Mouse (Mus musculus) MEL (cell line): Measurements from ENCODE around the gene Lsm11. TPM values are rescaled to one million over a fixed set of nuclear protein-coding genes. Genes with fewer than 3 reads are reported as not detected.

ENCODE experiments used
- DNase-seq: peaks from one replicate; pipeline ENCODE4 v3.0.0; 2011; ENCODE audit warnings: low read depth, low spot score
- H3K27ac ChIP-seq: 2 replicates; pipeline ENCODE4 v1.5.1; 2012; ENCODE audit warnings: low read depth, mild to moderate bottlenecking, control low read depth, low read length, moderate library complexity; ENCODE audit not compliant: control insufficient read depth
- H3K27me3 ChIP-seq, 2 experiments: fragments of 150-350 bp in 1 of 2; sonication (generic) in 1 of 2; 2 replicates each; pipeline ENCODE4 v1.6.1; 2012; ENCODE audit warnings: low read length in 2 of 2, mild to moderate bottlenecking in 2 of 2, improper control_type of control experiment in 1 of 2, moderate library complexity in 1 of 2; ENCODE audit not compliant: insufficient read depth in 2 of 2, control insufficient read depth in 1 of 2
- H3K36me3 ChIP-seq, 2 experiments: 2 replicates each; pipeline ENCODE4 v1.6.1; 2012 to 2014; ENCODE audit warnings: low read length in 2 of 2, improper control_type of control experiment in 1 of 2, inconsistent platforms in 1 of 2, mild to moderate bottlenecking in 1 of 2; ENCODE audit not compliant: insufficient read depth in 2 of 2, control insufficient read depth in 1 of 2
- H3K4me1 ChIP-seq, 2 experiments: fragments of 150-350 bp in 1 of 2; sonication (generic) in 1 of 2; 2 replicates each; pipeline ENCODE4 v1.6.1; 2012; ENCODE audit warnings: low read length in 2 of 2, improper control_type of control experiment in 1 of 2, mild to moderate bottlenecking in 1 of 2; ENCODE audit not compliant: insufficient read depth in 2 of 2, control insufficient read depth in 1 of 2
- H3K4me3 ChIP-seq, 2 experiments: fragments of 150-350 bp in 1 of 2; sonication (generic) in 1 of 2; 2 replicates each; pipeline ENCODE4 v1.5.1; 2012; ENCODE audit warnings: low read depth in 2 of 2, low read length in 2 of 2, mild to moderate bottlenecking in 2 of 2, moderate library complexity in 2 of 2, control low read depth in 1 of 2, improper control_type of control experiment in 1 of 2; ENCODE audit not compliant: control insufficient read depth in 1 of 2, insufficient read depth in 1 of 2
- H3K79me2 ChIP-seq: 2 replicates; pipeline ENCODE4 v1.6.1; 2012; ENCODE audit warnings: mild to moderate bottlenecking, low read length, moderate library complexity; ENCODE audit not compliant: control insufficient read depth, poor library complexity, insufficient read depth
- H3K9ac ChIP-seq: 2 replicates; pipeline ENCODE4 v1.6.1; 2012; ENCODE audit warnings: low read depth, mild to moderate bottlenecking, control low read depth, low read length, moderate library complexity; ENCODE audit not compliant: control insufficient read depth, poor library complexity, severe bottlenecking
- H3K9me3 ChIP-seq: fragments of 150-350 bp; sonication (generic); replicated peaks from 2 replicates; pipeline ENCODE4 v1.6.1; 2012; ENCODE audit warnings: mild to moderate bottlenecking, low read length, improper control_type of control experiment, moderate library complexity; ENCODE audit not compliant: insufficient read depth
- BHLHE40 ChIP-seq: IDR thresholded peaks from 2 replicates; pipeline ENCODE4 v1.6.1; 2012; ENCODE audit warnings: low read depth, mild to moderate bottlenecking, inconsistent platforms, low read length, improper control_type of control experiment, borderline replicate concordance
- GATA1 ChIP-seq: IDR thresholded peaks from 2 replicates; pipeline ENCODE4 v1.6.1; 2011; ENCODE audit warnings: low read depth, low read length, improper control_type of control experiment
- KAT2A ChIP-seq: conservative IDR thresholded peaks from 2 replicates; pipeline ENCODE4 v1.6.1; 2012; ENCODE audit warnings: low read depth, low read length, improper control_type of control experiment, inconsistent platforms
- MEF2A ChIP-seq: IDR thresholded peaks from 2 replicates; pipeline ENCODE4 v1.6.1; 2014; ENCODE audit warnings: low read depth, mild to moderate bottlenecking, inconsistent platforms, low read length, improper control_type of control experiment; ENCODE audit not compliant: poor library complexity, insufficient replicate concordance, severe bottlenecking; ENCODE audit errors: extremely low read depth
- TAL1 ChIP-seq: IDR thresholded peaks from 2 replicates; pipeline ENCODE4 v1.6.1; 2012; ENCODE audit warnings: mild to moderate bottlenecking, inconsistent platforms, low read length, moderate library complexity, mixed read lengths
- UBTF ChIP-seq: IDR thresholded peaks from 2 replicates; pipeline ENCODE4 v1.6.1; 2012; ENCODE audit warnings: low read depth, mild to moderate bottlenecking, inconsistent platforms, low read length, improper control_type of control experiment, moderate library complexity, borderline replicate concordance; ENCODE audit not compliant: insufficient read depth
- USF1 ChIP-seq: IDR thresholded peaks from 2 replicates; pipeline ENCODE4 v1.6.1; 2014; ENCODE audit warnings: low read depth, mild to moderate bottlenecking, inconsistent platforms, low read length, improper control_type of control experiment, moderate library complexity
- ZC3H11A ChIP-seq: IDR thresholded peaks from 2 replicates; pipeline ENCODE4 v1.6.1; 2012; ENCODE audit warnings: low read depth, mild to moderate bottlenecking, inconsistent platforms, low read length, improper control_type of control experiment
- ZMIZ1 ChIP-seq: IDR thresholded peaks from 2 replicates; pipeline ENCODE4 v1.6.1; 2012; ENCODE audit warnings: low read depth, mild to moderate bottlenecking, inconsistent platforms, low read length, improper control_type of control experiment, moderate library complexity
- polyA plus RNA-seq, 2 experiments: library from polyadenylated mRNA; stranded (reverse) in 1 of 2; unstranded in 1 of 2; fragments of >175 nt in 1 of 2; fragments of >200 nt in 1 of 2; gene quantifications; 2 replicates each; pipeline versions ENCODE4 v1.2.1 to v1.2.4; 2012; ENCODE audit warnings: low replicate concordance in 2 of 2, low read depth in 1 of 2; ENCODE audit not compliant: insufficient read length in 2 of 2, insufficient read depth in 1 of 2, missing spikeins in 1 of 2
- total RNA-seq: library from RNA; depleted of rRNA; stranded (reverse); fragments of 300-350 nt; gene quantifications from 2 replicates; pipeline ENCODE4 v1.2.3, GENCODE M21; 2012

The Lsm11 gene
- total and polyA plus RNA-seq, 3 experiments, result 20.2 to 22.8 TPM; not detected in 1

DNA sequence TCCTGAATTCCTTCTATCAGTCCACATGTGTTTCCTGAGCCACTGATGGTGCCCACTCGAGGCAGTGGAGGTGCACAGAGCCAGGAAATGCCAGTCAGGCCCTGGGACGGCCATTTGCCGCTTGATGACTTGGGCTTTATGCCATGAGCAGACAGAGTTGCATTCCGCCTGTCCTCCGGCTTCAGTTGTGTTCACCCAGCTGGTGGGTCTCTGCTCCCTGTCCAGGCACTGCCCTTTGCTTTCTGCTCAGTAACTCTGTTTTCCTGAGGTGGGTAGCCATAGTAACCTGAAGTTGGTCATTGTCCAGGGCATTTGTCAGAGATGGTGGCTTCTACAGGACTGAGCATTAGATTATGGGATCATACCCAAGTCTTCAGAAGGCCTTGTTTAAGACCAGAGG, 37.4 kb downstream of the Lsm11 start:
- no peak for TF ChIP-seq BHLHE40
- H3K36me3 ChIP-seq, result peaks cover 0 to 45% of the 10 kb centered on the region in 2 experiments; a peak in 2 of 4 replicates
- H3K79me2 ChIP-seq, result no peaks in the 10 kb centered on the region
- no peaks in the 10 kb centered on the region for H3K27me3 ChIP-seq
- DNase-seq, result no peak
- no peaks in the 10 kb centered on the region for H3K4me1 ChIP-seq
- H3K4me3 ChIP-seq, result no peak overlapping the region
- no peaks in the 10 kb centered on the region for H3K9me3 ChIP-seq
- no peak overlapping the region for H3K27ac ChIP-seq
- no peak overlapping the region for H3K9ac ChIP-seq

DNA sequence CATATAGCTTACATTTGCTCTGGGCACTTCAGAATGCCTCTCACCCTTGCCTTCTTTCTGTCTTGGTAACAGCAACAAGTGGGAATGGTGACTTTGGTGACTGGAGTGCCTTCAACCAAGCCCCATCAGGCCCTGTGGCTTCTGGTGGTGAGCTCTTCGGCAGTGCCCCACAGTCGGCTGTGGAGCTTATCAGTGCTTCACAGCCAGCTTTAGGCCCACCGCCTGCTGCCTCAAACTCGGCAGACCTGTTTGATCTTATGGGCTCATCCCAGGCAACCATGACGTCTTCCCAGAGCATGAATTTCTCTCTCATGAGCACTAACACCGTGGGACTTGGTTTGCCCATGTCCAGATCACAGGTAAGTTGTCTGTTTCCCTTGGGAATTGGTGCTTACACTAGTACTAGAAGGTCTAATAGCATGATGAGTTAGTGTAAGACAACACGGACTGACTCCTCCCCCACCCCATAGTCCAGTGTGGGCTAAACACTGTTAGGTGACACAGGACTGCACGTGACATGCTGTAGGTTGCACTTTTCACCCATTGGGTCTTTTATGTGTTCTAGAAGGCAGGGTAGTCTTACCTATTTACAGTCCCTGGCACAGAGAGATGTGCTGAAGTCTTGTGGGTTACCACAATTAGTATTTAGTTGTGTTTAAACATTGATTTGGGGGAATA, 38.5 kb downstream of the Lsm11 start:
- Histone ChIP-seq H3K36me3 (peaks cover 0 to 48% of the 10 kb centered on the region in 2 experiments; a peak in 2 of 4 replicates), H3K27ac (no peak overlapping the region), H3K27me3 (no peaks in the 10 kb centered on the region), H3K9ac (no peak overlapping the region), H3K4me1 (no peaks in the 10 kb centered on the region), H3K4me3 (no peak overlapping the region), H3K79me2 (no peaks in the 10 kb centered on the region), H3K9me3 (no peaks in the 10 kb centered on the region)
- no peak for TF ChIP-seq KAT2A
- peak; percentile 27 for TF ChIP-seq TAL1
- no peak for DNase-seq

DNA sequence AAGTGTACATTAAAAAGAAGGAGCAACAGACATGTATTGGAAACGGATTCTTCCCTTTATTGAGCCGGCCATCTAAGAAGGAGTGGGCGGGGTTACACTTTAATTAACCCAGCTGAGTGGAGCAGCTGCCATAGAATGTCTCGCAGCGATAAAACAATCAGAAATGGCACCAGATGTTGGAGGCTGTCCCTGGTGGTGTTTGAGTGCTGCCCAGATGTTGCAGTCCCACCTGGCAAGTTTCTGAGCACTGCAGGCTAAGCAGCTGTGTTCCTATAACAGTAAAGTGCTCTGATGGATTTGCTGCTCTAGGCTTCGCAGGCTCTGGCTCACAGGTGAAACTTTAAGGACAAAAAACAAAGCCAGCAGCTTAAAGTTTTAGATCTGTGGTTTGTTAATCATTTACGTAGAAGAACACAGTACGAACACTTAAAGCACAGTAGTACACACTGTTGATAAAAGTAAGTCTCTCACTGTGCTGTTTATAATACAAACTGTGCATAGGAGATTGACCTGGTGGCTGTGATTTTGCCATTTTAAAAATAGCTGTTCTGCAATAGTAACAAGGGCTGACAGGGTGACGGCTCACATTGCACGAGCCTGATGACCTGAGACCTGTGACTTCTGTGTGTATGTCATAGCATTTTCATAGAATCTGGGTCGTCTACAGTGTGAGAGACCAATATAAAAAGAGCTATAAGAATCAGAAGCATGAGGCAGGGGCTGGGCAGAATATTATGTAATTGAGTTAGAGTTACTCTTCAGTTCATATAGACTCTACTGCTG, 44.3 kb downstream of the Lsm11 start:
- Histone ChIP-seq H3K27me3 (no peaks in the 10 kb centered on the region), H3K4me3 (no peak overlapping the region), H3K27ac (no peak overlapping the region), H3K79me2 (no peaks in the 10 kb centered on the region), H3K9me3 (no peaks in the 10 kb centered on the region), H3K36me3 (peaks cover 0 to 46% of the 10 kb centered on the region in 2 experiments; a peak in 2 of 4 replicates), H3K4me1 (no peaks in the 10 kb centered on the region), H3K9ac (no peak overlapping the region)
- no peak for DNase-seq
- TF ChIP-seq USF1 (no peak), ZC3H11A (no peak), MEF2A (no peak), ZMIZ1 (no peak), UBTF (no peak), GATA1 (no peak)
